Mouse (Mus musculus): ENCODE data around the gene Slc22a12. TPM values are rescaled to one million over a fixed set of nuclear protein-coding genes. Genes with fewer than 3 reads are reported as not detected.

Slc22a12 gene
- polyA plus RNA-seq, 1 experiment: 0.62 TPM

- H3K4me1 ChIP-seq (ENCODE audit: control insufficient read depth, insufficient read depth, low read length): no peaks in the 10 kb centered on the region
- no peak for TF ChIP-seq CTCF (IDR thresholded peaks at IDR 0.05; ENCODE audit: insufficient read depth, low read length)
- WGBS: 76% methylated on average over 8 of the region's 8 CpGs
- no peak overlapping the region for H3K4me3 ChIP-seq (replicated peaks; ENCODE audit: extremely low read depth, low read depth, low read length)
- DNase-seq: no peak
Measured at GRCm38 (mm10) chr19:6491538-6491937, 51.3 kb downstream of the Slc22a12 start.

DNA sequence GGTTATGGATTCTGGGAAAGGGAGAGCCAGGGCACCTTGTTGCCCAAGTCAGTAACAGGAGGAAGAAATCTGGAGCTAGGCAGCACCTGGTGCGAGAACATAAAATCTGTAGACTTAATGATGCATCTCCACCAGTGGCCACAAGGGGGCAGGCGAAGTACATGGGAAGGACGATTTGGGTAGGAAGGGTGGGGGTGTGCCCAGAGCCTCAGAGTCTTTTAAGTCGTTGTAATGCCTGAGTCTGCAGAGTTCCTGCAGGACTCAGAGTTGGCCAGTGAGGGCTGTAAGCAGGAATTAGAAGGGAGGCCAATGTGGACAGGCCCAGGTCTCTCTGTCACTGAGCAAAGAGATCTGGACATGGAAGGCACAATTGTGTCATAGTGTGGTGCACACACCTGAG lies 53.8 kb downstream of the Slc22a12 start:
- WGBS: 2% methylated on average over 4 of the region's 4 CpGs
- TF ChIP-seq POLR2A (IDR thresholded peaks at IDR 0.05; ENCODE audit: borderline replicate concordance, extremely low read depth, low read depth, low read length): no peak
- peak; percentile 97 for TF ChIP-seq CTCF (IDR thresholded peaks at IDR 0.05; ENCODE audit: insufficient read depth, low read length)
- Histone ChIP-seq H3K4me1 (ENCODE audit: control insufficient read depth, insufficient read depth, low read length) (no peaks in the 10 kb centered on the region), H3K4me3 (replicated peaks; ENCODE audit: extremely low read depth, low read depth, low read length) (no peak overlapping the region)
- DNase-seq: peak; percentile 81

Other genes starting within 250 kb of the Slc22a12 start
- gene Cdc42bpg, start 236.6 kb downstream of the Slc22a12 start, polyA plus RNA-seq (2012; rRNA removed): 132 and 133 TPM in 2 replicates
- 52.1 and 56.2 TPM in 2 replicates for gene Men1, start 208.1 kb downstream of the Slc22a12 start, polyA plus RNA-seq (2012; rRNA removed)
- 303 and 441 TPM in 2 replicates for gene Map4k2, start 201.9 kb downstream of the Slc22a12 start, polyA plus RNA-seq (2012; rRNA removed)
- gene Sf1, start 179.3 kb downstream of the Slc22a12 start, polyA plus RNA-seq (2012; rRNA removed): 136 and 194 TPM in 2 replicates
- 32.8 and 135 TPM in 2 replicates for gene Pygm, start 158.6 kb downstream of the Slc22a12 start, polyA plus RNA-seq (2012; rRNA removed)
- 210 and 287 TPM in 2 replicates for gene Rasgrp2, start 143.7 kb downstream of the Slc22a12 start, polyA plus RNA-seq (2012; rRNA removed)
- 7.3 and 11.0 TPM in 2 replicates for gene Nrxn2, start 124.3 kb downstream of the Slc22a12 start, polyA plus RNA-seq (2012; rRNA removed)

Data from lung, adult 2 months (tissue).